Mouse (Mus musculus) liver, postnatal 0 days (tissue): ENCODE results near the gene Slc2a8.

Experiments
- CTCF ChIP-seq: sonication (generic); IDR thresholded peaks from 2 replicates; pipeline ENCODE4 v1.5.1; 2016; ENCODE audit warnings: antibody characterized with exemption, low read depth
- EP300 ChIP-seq: IDR thresholded peaks from 2 replicates; pipeline ENCODE4 v1.6.1; 2016; ENCODE audit warnings: antibody characterized with exemption, low read depth, mild to moderate bottlenecking

GRCm38 (mm10) chr2:32971235-32971634 lies 10.6 kb downstream of the Slc2a8 start:
- no peak for TF ChIP-seq CTCF
- no peak for TF ChIP-seq EP300
